In genomic region chr2:178319766-178320165, GRCm38 (mm10) we compare ENCODE assay signal across 21 mouse cellular contexts.
"Had no signal": no experiment of that assay in that cellular context is flagged by ENCODE, and none has a peak within 500 bp of the region (broad histone marks: within the 10 kb centered on the region; RNA-seq: fewer than 3 reads in every experiment).

No protein-coding gene starts in this region.

- H3K36me3 ChIP-seq: heart, embryonic 10.5 days; heart, embryonic 12.5 days; hindbrain, embryonic 10.5 days; hindbrain, embryonic 12.5 days; intestine, embryonic 15.5 days; limb, embryonic 13.5 days; limb, embryonic 15.5 days; liver, embryonic 12.5 days had no signal

- H3K27ac ChIP-seq: gastrocnemius, adult 2 months; heart, embryonic 10.5 days; hindbrain, embryonic 10.5 days; hindbrain, embryonic 12.5 days; hindbrain, embryonic 14.5 days; intestine, embryonic 15.5 days; layer of hippocampus, adult 2 months; left cerebral cortex, adult 2 months; limb, embryonic 13.5 days; limb, embryonic 15.5 days; liver, embryonic 12.5 days had no signal

- H3K9ac ChIP-seq: heart, embryonic 12.5 days; hindbrain, embryonic 12.5 days; hindbrain, embryonic 14.5 days; intestine, embryonic 15.5 days; limb, embryonic 13.5 days; limb, embryonic 15.5 days; liver, embryonic 12.5 days had no signal

- DNase-seq: gastrocnemius, adult 2 months; gastrocnemius, postnatal 10 days; gastrocnemius, postnatal 25 days; heart, postnatal 10 days; heart, postnatal 4 days; kidney, adult 18-20 months; kidney, adult 8-10 months; kidney, postnatal 10 days; kidney, postnatal 25 days; kidney, postnatal 4 days had no signal

- H3K4me1 ChIP-seq: heart, embryonic 10.5 days; hindbrain, embryonic 10.5 days; intestine, embryonic 15.5 days; limb, embryonic 13.5 days; limb, embryonic 15.5 days; liver, embryonic 12.5 days had no signal

- H3K27me3 ChIP-seq: hindbrain, embryonic 12.5 days; intestine, embryonic 15.5 days; limb, embryonic 13.5 days; limb, embryonic 15.5 days; liver, embryonic 12.5 days had no signal

- H3K4me3 ChIP-seq: gastrocnemius, adult 2 months; heart, embryonic 10.5 days; heart, embryonic 12.5 days; hindbrain, embryonic 10.5 days; hindbrain, embryonic 12.5 days; intestine, embryonic 15.5 days; layer of hippocampus, adult 2 months; left cerebral cortex, adult 2 months; limb, embryonic 13.5 days; limb, embryonic 15.5 days; liver, embryonic 12.5 days had no signal
